Mouse (Mus musculus) heart, postnatal 0 days (tissue): ENCODE measurements at regions not wholly inside any gene's neighbourhood (a gene's known extent, or its start where the extent isn't known, plus 50 kb on each side); places are given as distances from the start of the nearest gene placed in this dataset.
A peak's percentile ranks its signal among the peaks of the same experiment; 100 is the strongest.

Experiments used
- ATAC-seq: fragments of 200-750 bp; cut with Nextera tagmentation; 2 replicates; pipeline ENCODE4 v1.8.0; 2017; ENCODE audit warnings: low read depth, moderate number of reproducible peaks, moderate library complexity; ENCODE audit not compliant: insufficient read depth
- DNase-seq: peaks from one replicate; pipeline ENCODE4 v3.0.0-alpha.2; 2016; ENCODE audit warnings: low spot score
- H3K27ac ChIP-seq: fragments of 300-500 bp; sonication (generic); 2 replicates; pipeline ENCODE4 v1.5.1; 2014; ENCODE audit warnings: low read depth, mild to moderate bottlenecking
- H3K27me3 ChIP-seq: fragments of 300-500 bp; sonication (generic); 2 replicates; pipeline ENCODE4 v1.6.1; 2014; ENCODE audit warnings: low read length, mixed read lengths; ENCODE audit not compliant: control insufficient read depth, insufficient read depth
- H3K36me3 ChIP-seq: fragments of 300-500 bp; sonication (generic); replicated peaks from 2 replicates; pipeline ENCODE4 v1.6.1; 2014; ENCODE audit warnings: low read length, mixed read lengths; ENCODE audit not compliant: control insufficient read depth, insufficient read depth
- H3K4me1 ChIP-seq: fragments of 300-500 bp; sonication (generic); 2 replicates; pipeline ENCODE4 v1.6.1; 2014; ENCODE audit warnings: antibody characterized with exemption; ENCODE audit not compliant: control insufficient read depth, insufficient read depth
- H3K4me2 ChIP-seq: fragments of 300-500 bp; sonication (generic); 2 replicates; pipeline ENCODE4 v1.6.1; 2014; ENCODE audit warnings: low read depth, mild to moderate bottlenecking, low read length, moderate library complexity
- H3K4me3 ChIP-seq: fragments of 300-500 bp; sonication (generic); 2 replicates; pipeline ENCODE4 v1.5.1; 2014; ENCODE audit warnings: low read depth, low read length
- H3K9ac ChIP-seq: fragments of 300-500 bp; sonication (generic); replicated peaks from 2 replicates; pipeline ENCODE4 v1.6.1; 2014; ENCODE audit warnings: low read depth, low read length, mixed read lengths
- H3K9me3 ChIP-seq: fragments of 300-500 bp; sonication (generic); replicated peaks from 2 replicates; pipeline ENCODE4 v1.6.1; 2016; ENCODE audit warnings: low read length; ENCODE audit not compliant: control insufficient read depth
- CTCF ChIP-seq: IDR thresholded peaks from 2 replicates; pipeline ENCODE4 v1.5.1; 2016; ENCODE audit warnings: antibody characterized with exemption, control low read depth, low read depth
- EP300 ChIP-seq: IDR thresholded peaks from 2 replicates; pipeline ENCODE4 v1.6.1; 2016; ENCODE audit warnings: antibody characterized with exemption, low read depth
- WGBS: fragments of 180-500 bp; shearing (Covaris S2); extraction: QIAGEN DNeasy Blood & Tissue Kit; methylation state at CpG from one replicate; pipeline ENCODE4 v1.1.7; 2014; 5-methylcytosine and 5-hydroxymethylcytosine counted together

DNA sequence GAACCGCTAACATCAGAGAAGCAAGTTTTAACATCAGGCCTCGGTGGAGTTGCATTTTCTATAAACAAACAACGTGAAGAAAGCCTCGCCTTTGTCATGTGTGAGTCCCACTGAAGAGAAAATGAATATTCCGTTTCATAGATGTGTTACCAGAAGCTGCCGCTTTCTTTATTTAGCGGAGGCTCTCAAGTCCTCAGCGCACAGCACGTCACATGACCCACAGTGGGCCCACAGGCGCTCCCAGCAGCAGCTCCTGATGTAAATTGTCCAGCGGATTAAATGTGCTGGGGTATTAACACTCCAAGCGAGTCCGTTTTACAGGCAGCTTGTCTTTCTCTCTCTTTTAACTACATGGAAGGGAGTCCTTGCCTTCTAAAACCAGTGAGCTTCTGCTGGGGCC lies 304.7 kb upstream of the Spred2 start:
- Histone ChIP-seq H3K4me1 (peaks cover 14% of the 10 kb centered on the region; the same call in 1 of the 2 replicates), H3K4me3 (no peak overlapping the region), H3K27ac (peak overlapping the region; percentile 43; the same call in 1 of the 2 replicates), H3K4me2 (no peak overlapping the region), H3K27me3 (no peaks in the 10 kb centered on the region), H3K9ac (no peak overlapping the region), H3K36me3 (no peaks in the 10 kb centered on the region), H3K9me3 (no peaks in the 10 kb centered on the region)
- no peak for TF ChIP-seq CTCF
- TF ChIP-seq EP300: no peak
- ATAC-seq: no peak
- 68% methylated on average over 13 of the region's 13 CpGs for WGBS
- DNase-seq: no peak

DNA sequence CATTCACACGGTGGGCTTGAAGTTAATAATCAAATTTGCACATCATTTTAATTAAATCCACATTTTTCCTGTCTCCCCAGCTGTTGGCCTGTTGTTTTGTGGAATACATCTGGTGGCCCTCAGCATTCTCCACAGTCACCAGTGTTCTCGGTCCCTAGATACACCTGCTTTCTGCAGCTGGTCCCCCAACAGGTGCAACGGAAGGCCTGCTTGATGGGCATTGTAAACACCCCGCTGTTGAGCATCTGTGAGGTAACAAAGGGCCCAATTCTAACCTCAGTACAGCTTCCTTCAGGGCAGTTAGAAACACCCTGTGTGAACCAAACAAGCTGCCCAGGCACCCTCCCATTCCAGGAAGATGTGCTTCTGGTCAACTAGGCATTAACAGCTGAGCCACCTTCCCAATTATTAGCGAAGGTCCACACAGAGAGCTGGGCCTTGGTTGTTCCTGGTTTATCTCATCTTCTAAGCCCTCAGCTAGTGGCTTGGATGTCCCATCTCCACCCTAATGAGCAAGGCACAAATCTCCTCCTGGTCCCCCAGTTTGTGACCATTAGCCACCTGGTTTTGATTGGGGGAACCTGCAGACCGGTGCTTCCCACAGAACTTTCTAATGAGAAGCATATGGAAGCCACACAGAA lies 293.0 kb upstream of the Spred2 start:
- no peaks in the 10 kb centered on the region for H3K27me3 ChIP-seq
- H3K27ac ChIP-seq: no peak overlapping the region
- no peak overlapping the region for H3K4me3 ChIP-seq
- DNase-seq (no peak), ATAC-seq (no peak)
- 90% methylated on average over 6 of the region's 6 CpGs for WGBS
- no peaks in the 10 kb centered on the region for H3K4me1 ChIP-seq
- TF ChIP-seq EP300 (no peak), CTCF (no peak)
- no peak overlapping the region for H3K9ac ChIP-seq
- H3K9me3 ChIP-seq: no peaks in the 10 kb centered on the region
- H3K4me2 ChIP-seq: no peak overlapping the region
- H3K36me3 ChIP-seq: no peaks in the 10 kb centered on the region

DNA sequence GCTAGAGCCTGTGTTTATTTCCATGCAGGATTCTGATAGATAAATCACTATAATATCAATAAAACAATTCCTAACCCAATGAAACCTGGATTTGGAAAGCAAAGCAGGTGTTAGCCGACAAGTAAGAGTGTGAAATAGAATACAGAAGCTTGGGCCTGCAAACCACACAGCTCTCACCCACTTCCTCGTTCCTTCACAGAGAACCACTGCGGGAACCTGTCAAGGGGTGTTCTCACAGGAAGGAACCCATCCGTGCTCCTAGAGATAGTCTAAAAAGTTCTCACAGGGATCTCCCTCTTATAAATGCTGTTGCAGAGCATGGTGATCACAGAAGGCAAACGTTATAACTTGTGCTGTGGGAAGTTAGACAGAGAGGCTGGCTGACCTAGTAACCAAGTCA lies 291.7 kb upstream of the Spred2 start:
- DNase-seq (no peak), ATAC-seq (no peak)
- Histone ChIP-seq H3K4me3 (no peak overlapping the region), H3K27ac (no peak overlapping the region), H3K4me2 (no peak overlapping the region), H3K9ac (no peak overlapping the region), H3K36me3 (no peaks in the 10 kb centered on the region), H3K27me3 (no peaks in the 10 kb centered on the region), H3K4me1 (no peaks in the 10 kb centered on the region), H3K9me3 (no peaks in the 10 kb centered on the region)
- no peak for TF ChIP-seq EP300
- no peak for TF ChIP-seq CTCF
- 53% methylated on average over 5 of the region's 5 CpGs for WGBS

DNA sequence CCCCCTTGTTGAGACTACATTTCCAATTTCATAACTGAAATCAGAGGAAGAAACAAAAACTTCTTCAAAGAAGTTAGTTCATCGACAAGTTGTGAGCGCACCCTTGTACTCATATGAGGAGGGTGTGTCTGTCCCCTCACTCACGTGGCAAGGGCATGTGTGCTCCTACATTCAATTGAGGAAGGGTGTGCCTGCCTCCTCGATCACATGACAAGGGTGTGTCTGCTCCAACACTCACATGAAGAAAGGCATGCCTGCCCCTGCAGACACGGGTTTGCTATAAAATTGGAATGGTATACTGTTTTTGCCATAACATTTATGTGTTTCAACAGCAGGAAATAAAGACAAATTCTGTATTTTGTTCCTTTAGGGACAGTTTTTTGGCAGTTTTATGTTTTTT lies 290.6 kb upstream of the Spred2 start:
- Histone ChIP-seq H3K36me3 (no peaks in the 10 kb centered on the region), H3K9ac (no peak overlapping the region), H3K4me2 (no peak overlapping the region), H3K4me1 (no peaks in the 10 kb centered on the region), H3K4me3 (no peak overlapping the region), H3K9me3 (no peaks in the 10 kb centered on the region), H3K27me3 (no peaks in the 10 kb centered on the region), H3K27ac (no peak overlapping the region)
- TF ChIP-seq EP300: no peak
- no peak for TF ChIP-seq CTCF
- 75% methylated on average over 5 of the region's 5 CpGs for WGBS
- ATAC-seq (no peak), DNase-seq (no peak)

DNA sequence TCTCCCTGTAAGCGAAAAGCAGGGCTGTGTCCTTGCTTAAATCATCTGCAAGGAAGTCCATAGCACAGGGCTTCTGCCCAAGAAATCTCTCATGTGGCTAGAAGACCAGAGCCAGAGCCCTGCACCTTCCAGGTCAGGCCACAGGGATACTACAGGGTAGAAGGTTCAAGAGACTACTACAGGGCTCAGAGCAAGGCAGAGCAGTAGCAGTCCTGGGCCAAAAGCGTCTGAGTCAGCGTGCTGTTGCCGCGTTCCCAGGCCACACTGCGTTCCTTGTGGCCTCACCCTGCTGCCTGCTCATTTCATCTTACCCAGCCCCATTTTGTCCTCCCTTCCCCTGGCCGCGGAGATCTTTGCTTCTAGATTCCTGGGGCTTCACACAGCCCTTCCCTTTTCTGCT lies 283.0 kb upstream of the Spred2 start:
- H3K4me1 ChIP-seq: peaks cover 11% of the 10 kb centered on the region
- no peak overlapping the region for H3K27ac ChIP-seq
- ATAC-seq (no peak), DNase-seq (no peak)
- no peak for TF ChIP-seq CTCF
- no peak for TF ChIP-seq EP300
- H3K9ac ChIP-seq: no peak overlapping the region
- no peak overlapping the region for H3K4me2 ChIP-seq
- no peak overlapping the region for H3K4me3 ChIP-seq
- no peaks in the 10 kb centered on the region for H3K27me3 ChIP-seq
- no peaks in the 10 kb centered on the region for H3K9me3 ChIP-seq
- no peaks in the 10 kb centered on the region for H3K36me3 ChIP-seq
- WGBS: 61% methylated on average over 8 of the region's 8 CpGs
